Mouse (Mus musculus) CH12.LX (cell line): ENCODE measurements at regions not wholly inside any gene's neighbourhood (a gene's known extent, or its start where the extent isn't known, plus 50 kb on each side); places are given as distances from the start of the nearest gene placed in this dataset.

Experiments used
- DNase-seq: peaks from one replicate; pipeline ENCODE4 v3.0.0-alpha.2; 2013; ENCODE audit errors: extremely low read depth
- H3K27ac ChIP-seq: 2 replicates; pipeline ENCODE4 v1.5.1; 2012; ENCODE audit warnings: low read depth, mild to moderate bottlenecking, control low read depth, moderate library complexity; ENCODE audit not compliant: insufficient read depth
- H3K27me3 ChIP-seq: replicated peaks from 2 replicates; pipeline ENCODE3; 2012; ENCODE audit warnings: inconsistent platforms
- H3K36me3 ChIP-seq, 2 experiments: replicated peaks in 1 of 2; 2 replicates each; pipeline versions ENCODE3 to v1.6.1; 2012; ENCODE audit warnings: inconsistent platforms in 1 of 2, low read length in 1 of 2, mild to moderate bottlenecking in 1 of 2, mixed read lengths in 1 of 2, moderate library complexity in 1 of 2; ENCODE audit not compliant: control insufficient read depth in 1 of 2, insufficient read depth in 1 of 2
- H3K4me1 ChIP-seq, 2 experiments: 2 replicates each; pipeline ENCODE4 v1.6.1; 2012; ENCODE audit warnings: inconsistent platforms in 1 of 2, moderate library complexity in 1 of 2; ENCODE audit not compliant: insufficient read depth in 2 of 2, control insufficient read depth in 1 of 2
- H3K4me2 ChIP-seq: 2 replicates; pipeline ENCODE4 v1.6.1; 2012; ENCODE audit warnings: low read depth, mild to moderate bottlenecking, control low read depth; ENCODE audit not compliant: poor library complexity, insufficient read depth, severe bottlenecking
- H3K4me3 ChIP-seq, 3 experiments: fragments of 150-350 bp in 1 of 3; sonication (generic) in 1 of 3; replicated peaks in 1 of 3; 2 replicates each; pipeline versions ENCODE3 to v1.5.1; 2011 to 2012; ENCODE audit warnings: low read depth in 2 of 3, low read length in 2 of 3, mild to moderate bottlenecking in 2 of 3, moderate library complexity in 2 of 3, control low read depth in 1 of 3, improper control_type of control experiment in 1 of 3, inconsistent platforms in 1 of 3, mixed read lengths in 1 of 3; ENCODE audit not compliant: poor library complexity in 1 of 3
- H3K79me2 ChIP-seq: replicated peaks from 2 replicates; pipeline ENCODE4 v1.6.1; 2012; ENCODE audit warnings: mild to moderate bottlenecking, moderate library complexity; ENCODE audit not compliant: control insufficient read depth, poor library complexity, insufficient read depth, severe bottlenecking; ENCODE audit errors: extremely low read depth
- H3K9ac ChIP-seq: 2 replicates; pipeline ENCODE4 v1.6.1; 2012; ENCODE audit warnings: low read depth, mild to moderate bottlenecking, control low read depth, moderate library complexity; ENCODE audit not compliant: insufficient read depth
- H3K9me3 ChIP-seq: replicated peaks from 2 replicates; pipeline ENCODE3; 2012; ENCODE audit warnings: low read length, inconsistent platforms, mixed read lengths
- CHD1 ChIP-seq: IDR thresholded peaks from 2 replicates; pipeline ENCODE4 v1.6.1; 2012; ENCODE audit warnings: low read depth, low read length, improper control_type of control experiment, inconsistent platforms
- CHD2 ChIP-seq: IDR thresholded peaks from 2 replicates; pipeline ENCODE4 v1.6.1; 2011; ENCODE audit warnings: low read length, improper control_type of control experiment
- CTCF ChIP-seq, 2 experiments: IDR thresholded peaks in 1 of 2; conservative IDR thresholded peaks in 1 of 2; 2 replicates each; pipeline ENCODE4 v1.5.1; 2011 to 2012; ENCODE audit warnings: low read depth in 2 of 2, low read length in 2 of 2, improper control_type of control experiment in 1 of 2, inconsistent platforms in 1 of 2, mild to moderate bottlenecking in 1 of 2, moderate library complexity in 1 of 2
- E2F4 ChIP-seq: IDR thresholded peaks from 2 replicates; pipeline ENCODE4 v1.6.1; 2011; ENCODE audit warnings: low read depth, low read length, improper control_type of control experiment; ENCODE audit not compliant: insufficient replicate concordance
- ETS1 ChIP-seq: conservative IDR thresholded peaks from 2 replicates; pipeline ENCODE4 v1.6.1; 2012; ENCODE audit warnings: low read depth, mild to moderate bottlenecking, inconsistent platforms, low read length, improper control_type of control experiment, moderate library complexity
- HCFC1 ChIP-seq: IDR thresholded peaks from 2 replicates; pipeline ENCODE4 v1.6.1; 2012; ENCODE audit warnings: low read depth, mild to moderate bottlenecking, inconsistent platforms, low read length, improper control_type of control experiment
- KAT2A ChIP-seq: IDR thresholded peaks from 2 replicates; pipeline ENCODE4 v1.6.1; 2012; ENCODE audit warnings: low read length, improper control_type of control experiment, inconsistent platforms; ENCODE audit not compliant: insufficient replicate concordance
- MAFK ChIP-seq: IDR thresholded peaks from 2 replicates; pipeline ENCODE4 v1.6.1; 2011; ENCODE audit warnings: low read length, improper control_type of control experiment; ENCODE audit not compliant: insufficient replicate concordance
- MXI1 ChIP-seq: IDR thresholded peaks from 2 replicates; pipeline ENCODE4 v1.6.1; 2011; ENCODE audit warnings: mild to moderate bottlenecking, low read depth, low read length, improper control_type of control experiment
- NRF1 ChIP-seq: IDR thresholded peaks from 2 replicates; pipeline ENCODE4 v1.6.1; 2014; ENCODE audit warnings: low read depth, mild to moderate bottlenecking, inconsistent platforms, low read length, improper control_type of control experiment, moderate library complexity
- PAX5 ChIP-seq: IDR thresholded peaks from 2 replicates; pipeline ENCODE4 v1.6.1; 2012; ENCODE audit warnings: low read length, inconsistent platforms, mixed read lengths
- RCOR1 ChIP-seq: conservative IDR thresholded peaks from 2 replicates; pipeline ENCODE4 v1.6.1; 2012; ENCODE audit warnings: low read depth, mild to moderate bottlenecking, inconsistent platforms, low read length, improper control_type of control experiment
- SIN3A ChIP-seq: IDR thresholded peaks from 2 replicates; pipeline ENCODE4 v1.6.1; 2012; ENCODE audit warnings: low read length, improper control_type of control experiment, inconsistent platforms
- SMC3 ChIP-seq: IDR thresholded peaks from 2 replicates; pipeline ENCODE4 v1.6.1; 2011; ENCODE audit warnings: low read depth, low read length, improper control_type of control experiment
- TBP ChIP-seq: conservative IDR thresholded peaks from 2 replicates; pipeline ENCODE4 v1.6.1; 2011; ENCODE audit warnings: low read depth, low read length, improper control_type of control experiment
- TCF12 ChIP-seq: IDR thresholded peaks from 2 replicates; pipeline ENCODE4 v1.6.1; 2014; ENCODE audit warnings: low read depth, mild to moderate bottlenecking, inconsistent platforms, low read length, improper control_type of control experiment
- UBTF ChIP-seq: IDR thresholded peaks from 2 replicates; pipeline ENCODE4 v1.6.1; 2012; ENCODE audit warnings: low read depth, mild to moderate bottlenecking, inconsistent platforms, low read length, improper control_type of control experiment, moderate library complexity
- USF2 ChIP-seq: conservative IDR thresholded peaks from 2 replicates; pipeline ENCODE4 v1.6.1; 2011; ENCODE audit warnings: low read depth, low read length, improper control_type of control experiment
- ZC3H11A ChIP-seq: IDR thresholded peaks from 2 replicates; pipeline ENCODE4 v1.6.1; 2012; ENCODE audit warnings: low read depth, mild to moderate bottlenecking, inconsistent platforms, low read length, improper control_type of control experiment
- ZNF384 ChIP-seq: IDR thresholded peaks from 2 replicates; pipeline ENCODE4 v1.6.1; 2012; ENCODE audit warnings: low read depth, low read length, improper control_type of control experiment, inconsistent platforms
- dilution Hi-C: fragments of 300-500 bp; cut with MboI; formaldehyde crosslinking; loops from 2 replicates; pipeline ENCODE4 v1.14.3; 2020; ENCODE audit warnings: low sequenced_read_pairs; ENCODE audit not compliant: extremely low pct_unique_long_range_greater_than_20kb, extremely low pct_ligation_motif_present
- in situ Hi-C: fragments of 300-500 bp; cut with MboI; formaldehyde crosslinking; loops from 3 replicates; pipeline ENCODE4 v1.14.3; 2019; ENCODE audit warnings: low sequenced_read_pairs, low pct_ligation_motif_present, low pct_unique_long_range_greater_than_20kb, mixed read lengths

- Histone ChIP-seq H3K4me2 (no peak overlapping the region), H3K79me2 (no peaks in the 10 kb centered on the region), H3K9me3 (peaks cover 37% of the 10 kb centered on the region), H3K27me3 (no peaks in the 10 kb centered on the region), H3K27ac (no peak overlapping the region), H3K4me1 (no peaks in the 10 kb centered on the region), H3K4me3 (no peak overlapping the region), H3K36me3 (no peaks in the 10 kb centered on the region), H3K9ac (no peak overlapping the region)
- in situ Hi-C loops (no loop called here), dilution Hi-C loops (no loop called here)
- no peak for DNase-seq
- TF ChIP-seq TBP, result no peak
- TF ChIP-seq NRF1, result no peak
These were observed 239.0 kb upstream of the Arrdc4 start for GRCm38 (mm10) chr7:68988061-68988460.

GRCm38 (mm10) chr7:68983937-68984336 lies 234.9 kb upstream of the Arrdc4 start:
- DNase-seq, result no peak
- H3K9ac ChIP-seq, result no peak overlapping the region
- no peaks in the 10 kb centered on the region for H3K4me1 ChIP-seq
- dilution Hi-C loops (no loop called here), in situ Hi-C loops (no loop called here)
- H3K4me3 ChIP-seq, result no peak overlapping the region
- no peak overlapping the region for H3K4me2 ChIP-seq
- peaks cover 55% of the 10 kb centered on the region for H3K9me3 ChIP-seq
- no peak overlapping the region for H3K27ac ChIP-seq
- no peak for TF ChIP-seq HCFC1
- no peak for TF ChIP-seq ZC3H11A
- no peaks in the 10 kb centered on the region for H3K36me3 ChIP-seq
- H3K79me2 ChIP-seq, result no peaks in the 10 kb centered on the region
- no peaks in the 10 kb centered on the region for H3K27me3 ChIP-seq

- H3K79me2 ChIP-seq, result no peaks in the 10 kb centered on the region
- H3K4me2 ChIP-seq, result no peak overlapping the region
- in situ Hi-C loops (no loop called here), dilution Hi-C loops (no loop called here)
- no peak overlapping the region for H3K27ac ChIP-seq
- no peak overlapping the region for H3K4me3 ChIP-seq
- DNase-seq, result no peak
- H3K4me1 ChIP-seq, result no peaks in the 10 kb centered on the region
- peaks cover 58% of the 10 kb centered on the region for H3K9me3 ChIP-seq
- H3K9ac ChIP-seq, result no peak overlapping the region
- no peaks in the 10 kb centered on the region for H3K36me3 ChIP-seq
- no peaks in the 10 kb centered on the region for H3K27me3 ChIP-seq
- TF ChIP-seq MXI1 (no peak), NRF1 (no peak), TBP (no peak), CTCF (conservative IDR thresholded peaks at IDR 0.05 in 1 of 2, IDR thresholded peaks at IDR 0.05 in 1 of 2; ENCODE audit: low read depth in 2 of 2, low read length in 2 of 2) (no peak), SIN3A (no peak), CHD2 (no peak), MAFK (no peak), KAT2A (no peak), RCOR1 (no peak), HCFC1 (no peak), PAX5 (no peak), SMC3 (no peak), CHD1 (no peak), ZNF384 (no peak), UBTF (no peak), ETS1 (no peak), TCF12 (no peak), USF2 (no peak), E2F4 (no peak), ZC3H11A (no peak)
- TF ChIP-seq, all 38 proteins: peak for 0
These were observed 234.0 kb upstream of the Arrdc4 start for GRCm38 (mm10) chr7:68982914-68983502.
